Mouse (Mus musculus) neural tube, embryonic 11.5 days (tissue): ENCODE measurements around the gene Slc35c2. TPM values are rescaled to one million over a fixed set of nuclear protein-coding genes. Genes with fewer than 3 reads are reported as not detected.

Experiments used
- ATAC-seq: fragments of 200-750 bp; cut with Nextera tagmentation; 2 replicates; pipeline ENCODE4 v1.8.0; 2017; ENCODE audit warnings: moderate number of reproducible peaks, mild to moderate bottlenecking, moderate TSS enrichment, moderate library complexity; ENCODE audit not compliant: insufficient read depth, low FRiP score, low TSS enrichment
- DNase-seq: peaks from one replicate; pipeline ENCODE4 v3.0.0-alpha.2; 2015; ENCODE audit warnings: low spot score
- H3K27ac ChIP-seq: fragments of 300-500 bp; sonication (generic); 2 replicates; pipeline ENCODE4 v1.5.1; 2014; ENCODE audit warnings: low read depth, mild to moderate bottlenecking, low read length
- H3K27me3 ChIP-seq: fragments of 300-500 bp; sonication (generic); 2 replicates; pipeline ENCODE4 v1.6.1; 2014; ENCODE audit warnings: mild to moderate bottlenecking, low read length, mixed read lengths; ENCODE audit not compliant: control insufficient read depth, insufficient read depth
- H3K36me3 ChIP-seq: fragments of 300-500 bp; sonication (generic); 2 replicates; pipeline ENCODE4 v1.6.1; 2014; ENCODE audit warnings: mild to moderate bottlenecking, low read length, moderate library complexity, mixed read lengths; ENCODE audit not compliant: control insufficient read depth, insufficient read depth
- H3K4me1 ChIP-seq: fragments of 300-500 bp; sonication (generic); 2 replicates; pipeline ENCODE4 v1.6.1; 2014; ENCODE audit warnings: low read length, mixed read lengths; ENCODE audit not compliant: control insufficient read depth, insufficient read depth
- H3K4me2 ChIP-seq: fragments of 300-500 bp; sonication (generic); 2 replicates; pipeline ENCODE4 v1.6.1; 2014; ENCODE audit warnings: low read depth, mild to moderate bottlenecking, moderate library complexity
- H3K4me3 ChIP-seq: fragments of 300-500 bp; sonication (generic); 2 replicates; pipeline ENCODE4 v1.5.1; 2014; ENCODE audit warnings: low read depth, low read length
- H3K9ac ChIP-seq: fragments of 300-500 bp; sonication (generic); 2 replicates; pipeline ENCODE4 v1.6.1; 2014; ENCODE audit warnings: mild to moderate bottlenecking, low read length
- H3K9me3 ChIP-seq: fragments of 300-500 bp; sonication (generic); 2 replicates; pipeline ENCODE4 v1.6.1; 2016; ENCODE audit warnings: low read length; ENCODE audit not compliant: control insufficient read depth
- WGBS: fragments of 180-500 bp; shearing (Covaris S2); extraction: QIAGEN DNeasy Blood & Tissue Kit; methylation state at CpG from one replicate; pipeline ENCODE4 v1.1.7; 2014; 5-methylcytosine and 5-hydroxymethylcytosine counted together
- polyA plus RNA-seq: library from polyadenylated mRNA; unstranded; fragments of >200 nt; fragmentation: Nextera tagmentation; extraction: Ambion mirVana; gene quantifications from 2 replicates; pipeline ENCODE4 v1.2.1, GENCODE M21; 2014

Slc35c2 gene
- polyA plus RNA-seq, 1 experiment from 2014 or later: 48.2 TPM

- ATAC-seq: no peak
- H3K27me3 ChIP-seq: no peaks in the 10 kb centered on the region
- 36% methylated on average over 4 of the region's 4 CpGs for WGBS
- H3K36me3 ChIP-seq: no peaks in the 10 kb centered on the region; the same call in 1 of the 2 replicates
- H3K27ac ChIP-seq: no peak overlapping the region
- no peaks in the 10 kb centered on the region for H3K9me3 ChIP-seq
- H3K4me3 ChIP-seq: no peak overlapping the region
- no peak for DNase-seq
- no peak overlapping the region for H3K4me2 ChIP-seq
- H3K9ac ChIP-seq: no peak overlapping the region
- H3K4me1 ChIP-seq: peaks cover 11% of the 10 kb centered on the region
Measured at GRCm38 (mm10) chr2:165273589-165273988, 14.1 kb downstream of the Slc35c2 start.

- ATAC-seq: no peak; the same call in 1 of the 2 replicates
- Histone ChIP-seq H3K4me2 (no peak overlapping the region), H3K27me3 (0 out of 2 replicates have a peak, but pooled peaks cover 2% of the 10 kb centered on the region), H3K9ac (no peak overlapping the region), H3K4me1 (peaks cover 11% of the 10 kb centered on the region), H3K4me3 (no peak overlapping the region), H3K9me3 (no peaks in the 10 kb centered on the region), H3K36me3 (no peaks in the 10 kb centered on the region), H3K27ac (no peak overlapping the region)
- no peak for DNase-seq
- 11% methylated on average over 8 of the region's 8 CpGs for WGBS
Measured at GRCm38 (mm10) chr2:165271326-165271725, 16.3 kb downstream of the Slc35c2 start.

- H3K27me3 ChIP-seq: 0 out of 2 replicates have a peak, but pooled peaks cover 2% of the 10 kb centered on the region
- DNase-seq: no peak
- no peak overlapping the region for H3K4me3 ChIP-seq
- no peak overlapping the region for H3K27ac ChIP-seq
- H3K9ac ChIP-seq: no peak overlapping the region
- H3K4me1 ChIP-seq: peaks cover 11% of the 10 kb centered on the region
- no peaks in the 10 kb centered on the region for H3K36me3 ChIP-seq
- H3K4me2 ChIP-seq: no peak overlapping the region
- ATAC-seq: 0 out of 2 replicates have a peak, but pooled peaks have one; percentile 28
- no peaks in the 10 kb centered on the region for H3K9me3 ChIP-seq
- WGBS: 61% methylated on average over 7 of the region's 7 CpGs
Measured at GRCm38 (mm10) chr2:165270858-165271257, 16.8 kb downstream of the Slc35c2 start.

GRCm38 (mm10) chr2:165266739-165267138, 20.9 kb downstream of the Slc35c2 start:
- 13% methylated on average over 12 of the region's 12 CpGs for WGBS
- Histone ChIP-seq H3K27ac (no peak overlapping the region), H3K36me3 (no peaks in the 10 kb centered on the region), H3K4me2 (no peak overlapping the region), H3K4me3 (no peak overlapping the region), H3K9me3 (no peaks in the 10 kb centered on the region), H3K9ac (no peak overlapping the region), H3K27me3 (0 out of 2 replicates have a peak, but pooled peaks cover 2% of the 10 kb centered on the region), H3K4me1 (peaks cover 10% of the 10 kb centered on the region)
- DNase-seq: no peak
- no peak for ATAC-seq

GRCm38 (mm10) chr2:165263861-165264260, 23.8 kb downstream of the Slc35c2 start:
- no peak overlapping the region for H3K4me3 ChIP-seq
- H3K9me3 ChIP-seq: no peaks in the 10 kb centered on the region
- H3K4me1 ChIP-seq: peaks cover 6% of the 10 kb centered on the region
- H3K4me2 ChIP-seq: no peak overlapping the region
- ATAC-seq (no peak), DNase-seq (no peak)
- WGBS: 59% methylated on average over 7 of the region's 7 CpGs
- H3K27me3 ChIP-seq: 0 out of 2 replicates have a peak, but pooled peaks cover 5% of the 10 kb centered on the region
- H3K27ac ChIP-seq: no peak overlapping the region
- no peaks in the 10 kb centered on the region for H3K36me3 ChIP-seq
- no peak overlapping the region for H3K9ac ChIP-seq

- DNase-seq (no peak), ATAC-seq (no peak)
- H3K4me1 ChIP-seq: peaks cover 6% of the 10 kb centered on the region
- H3K27me3 ChIP-seq: 0 out of 2 replicates have a peak, but pooled peaks cover 3% of the 10 kb centered on the region
- no peak overlapping the region for H3K4me3 ChIP-seq
- 65% methylated on average over 18 of the region's 18 CpGs for WGBS
- no peak overlapping the region for H3K9ac ChIP-seq
- no peaks in the 10 kb centered on the region for H3K9me3 ChIP-seq
- H3K27ac ChIP-seq: no peak overlapping the region
- no peak overlapping the region for H3K4me2 ChIP-seq
- H3K36me3 ChIP-seq: no peaks in the 10 kb centered on the region
Measured at GRCm38 (mm10) chr2:165262274-165262990, 25.2 kb downstream of the Slc35c2 start.

- no peak overlapping the region for H3K4me3 ChIP-seq
- H3K9ac ChIP-seq: no peak overlapping the region
- ATAC-seq: no peak
- peaks cover 6% of the 10 kb centered on the region for H3K4me1 ChIP-seq
- 70% methylated on average over 8 of the region's 8 CpGs for WGBS
- no peaks in the 10 kb centered on the region for H3K36me3 ChIP-seq
- DNase-seq: no peak
- peaks cover 10% of the 10 kb centered on the region; the same call in 1 of the 2 replicates for H3K27me3 ChIP-seq
- H3K9me3 ChIP-seq: no peaks in the 10 kb centered on the region
- H3K4me2 ChIP-seq: no peak overlapping the region
- no peak overlapping the region for H3K27ac ChIP-seq
Measured at GRCm38 (mm10) chr2:165259859-165260258, 27.8 kb downstream of the Slc35c2 start.

- Histone ChIP-seq H3K4me3 (no peak overlapping the region), H3K9ac (no peak overlapping the region), H3K27ac (no peak overlapping the region), H3K36me3 (no peaks in the 10 kb centered on the region), H3K27me3 (peaks cover 18% of the 10 kb centered on the region; the same call in 1 of the 2 replicates), H3K4me1 (peaks cover 3% of the 10 kb centered on the region; the same call in 1 of the 2 replicates), H3K9me3 (no peaks in the 10 kb centered on the region), H3K4me2 (no peak overlapping the region)
- WGBS: 93% methylated on average over 6 of the region's 6 CpGs
- ATAC-seq (no peak), DNase-seq (no peak)
Measured at GRCm38 (mm10) chr2:165258321-165258720, 29.3 kb downstream of the Slc35c2 start.
